Mouse (Mus musculus) thymus, postnatal 14 days (tissue): ENCODE data around the gene Kif13a.

ENCODE experiments used
- DNase-seq: peaks from one replicate; pipeline ENCODE4 v3.0.0; 2021

The Kif13a gene

GRCm38 (mm10) chr13:46832956-46833355 is 96.7 kb downstream of the Kif13a start:
- peak; percentile 45 for DNase-seq

GRCm38 (mm10) chr13:46823271-46823670 is 106.4 kb downstream of the Kif13a start:
- no peak for DNase-seq

GRCm38 (mm10) chr13:46822200-46822599 is 107.5 kb downstream of the Kif13a start:
- DNase-seq = no peak

GRCm38 (mm10) chr13:46819729-46820223 is 109.9 kb downstream of the Kif13a start:
- no peak for DNase-seq

GRCm38 (mm10) chr13:46819202-46819728 is 110.4 kb downstream of the Kif13a start:
- no peak for DNase-seq

- no peak for DNase-seq
These were observed 111.3 kb downstream of the Kif13a start for GRCm38 (mm10) chr13:46818374-46818773.

- DNase-seq = no peak
These were observed 117.0 kb downstream of the Kif13a start for GRCm38 (mm10) chr13:46812648-46813184.

- DNase-seq = no peak
These were observed 118.0 kb downstream of the Kif13a start for GRCm38 (mm10) chr13:46811696-46812095.

- DNase-seq = no peak
These were observed 119.1 kb downstream of the Kif13a start for GRCm38 (mm10) chr13:46810613-46811012.

GRCm38 (mm10) chr13:46810098-46810497 is 119.6 kb downstream of the Kif13a start:
- DNase-seq = peak; percentile 19

- no peak for DNase-seq
These were observed 121.8 kb downstream of the Kif13a start for GRCm38 (mm10) chr13:46807901-46808300.

- DNase-seq = no peak
These were observed 128.5 kb downstream of the Kif13a start for GRCm38 (mm10) chr13:46801196-46801595.

GRCm38 (mm10) chr13:46798156-46798555 is 131.5 kb downstream of the Kif13a start:
- DNase-seq = peak; percentile 66

GRCm38 (mm10) chr13:46796381-46796780 is 133.3 kb downstream of the Kif13a start:
- no peak for DNase-seq

GRCm38 (mm10) chr13:46793824-46794223 is 135.8 kb downstream of the Kif13a start:
- DNase-seq = peak; percentile 38

- DNase-seq = no peak
These were observed 141.2 kb downstream of the Kif13a start for GRCm38 (mm10) chr13:46788452-46788851.

GRCm38 (mm10) chr13:46786836-46787235 is 142.8 kb downstream of the Kif13a start:
- DNase-seq = no peak

GRCm38 (mm10) chr13:46786064-46786561 is 143.6 kb downstream of the Kif13a start:
- no peak for DNase-seq

- DNase-seq = no peak
These were observed 149.3 kb downstream of the Kif13a start for GRCm38 (mm10) chr13:46780379-46780778.

- peak; percentile 81 for DNase-seq
These were observed 149.8 kb downstream of the Kif13a start for GRCm38 (mm10) chr13:46779831-46780230.

GRCm38 (mm10) chr13:46777461-46777860 is 152.2 kb downstream of the Kif13a start:
- DNase-seq = no peak

- no peak for DNase-seq
These were observed 152.9 kb downstream of the Kif13a start for GRCm38 (mm10) chr13:46776636-46777305.

GRCm38 (mm10) chr13:46774998-46775397 is 154.7 kb downstream of the Kif13a start:
- no peak for DNase-seq

- no peak for DNase-seq
These were observed 157.1 kb downstream of the Kif13a start for GRCm38 (mm10) chr13:46772581-46772980.
